Mouse (Mus musculus) E14TG2a.4 (cell line): ENCODE measurements at regions not wholly inside any gene's neighbourhood (a gene's known extent, or its start where the extent isn't known, plus 50 kb on each side); places are given as distances from the start of the nearest gene placed in this dataset.

Source experiments
- CTCF ChIP-seq: conservative IDR thresholded peaks from 2 replicates; pipeline ENCODE4 v1.5.1; 2014; ENCODE audit warnings: low read length
- POU5F1 ChIP-seq: IDR thresholded peaks from 2 replicates; pipeline ENCODE4 v1.6.1; 2014; ENCODE audit warnings: low read length, borderline replicate concordance

GRCm38 (mm10) chr10:91888537-91888936 lies 707.4 kb upstream of the Tmpo start:
- no peak for TF ChIP-seq CTCF
- no peak for TF ChIP-seq POU5F1
